Mouse (Mus musculus) liver, embryonic 14.5 days (tissue): ENCODE measurements around the gene Ptprn. TPM values are rescaled to one million over a fixed set of nuclear protein-coding genes. Genes with fewer than 3 reads are reported as not detected.

Experiments used
- ATAC-seq: fragments of 200-750 bp; cut with Nextera tagmentation; 2 replicates; pipeline ENCODE4 v1.8.0; 2017; ENCODE audit warnings: moderate number of reproducible peaks, mild to moderate bottlenecking, moderate library complexity; ENCODE audit not compliant: insufficient read depth
- DNase-seq, 3 experiments: peaks; one replicate each; pipeline ENCODE4 v3.0.0-alpha.2; 2012 to 2013; ENCODE audit warnings: low read depth in 3 of 3, low spot score in 3 of 3
- H3K27ac ChIP-seq: fragments of 300-500 bp; sonication (generic); 2 replicates; pipeline ENCODE4 v1.5.1; 2014; ENCODE audit warnings: moderate library complexity, mild to moderate bottlenecking, control low read depth, inconsistent platforms
- H3K27me3 ChIP-seq: fragments of 300-500 bp; sonication (generic); 2 replicates; pipeline ENCODE4 v1.6.1; 2014; ENCODE audit warnings: mild to moderate bottlenecking, low read length, moderate library complexity; ENCODE audit not compliant: control insufficient read depth, insufficient read depth
- H3K36me3 ChIP-seq: fragments of 300-500 bp; sonication (generic); replicated peaks from 2 replicates; pipeline ENCODE4 v1.6.1; 2014; ENCODE audit warnings: low read depth; ENCODE audit not compliant: control insufficient read depth, insufficient read depth
- H3K4me1 ChIP-seq, 2 experiments: fragments of 200-500 bp in 1 of 2; fragments of 300-500 bp in 1 of 2; sonication (generic) in 1 of 2; replicated peaks; 2 replicates each; pipeline ENCODE4 v1.6.1; 2012 to 2014; ENCODE audit warnings: antibody characterized with exemption in 1 of 2, inconsistent platforms in 1 of 2, low read length in 1 of 2; ENCODE audit not compliant: control insufficient read depth in 2 of 2, insufficient read depth in 2 of 2
- H3K4me2 ChIP-seq: fragments of 300-500 bp; sonication (generic); 2 replicates; pipeline ENCODE4 v1.6.1; 2014; ENCODE audit warnings: low read depth, mild to moderate bottlenecking, control low read depth, moderate library complexity
- H3K4me3 ChIP-seq, 2 experiments: fragments of 200-500 bp in 1 of 2; fragments of 300-500 bp in 1 of 2; sonication (generic) in 1 of 2; 2 replicates each; pipeline ENCODE4 v1.5.1; 2012 to 2014; ENCODE audit warnings: low read depth in 2 of 2, low read length in 2 of 2, mild to moderate bottlenecking in 2 of 2, control low read depth in 1 of 2, inconsistent platforms in 1 of 2, moderate library complexity in 1 of 2; ENCODE audit not compliant: insufficient read depth in 1 of 2
- H3K9ac ChIP-seq: fragments of 300-500 bp; sonication (generic); replicated peaks from 2 replicates; pipeline ENCODE4 v1.6.1; 2014; ENCODE audit warnings: mild to moderate bottlenecking, control low read depth, moderate library complexity
- H3K9me3 ChIP-seq: fragments of 300-500 bp; sonication (generic); 2 replicates; pipeline ENCODE4 v1.6.1; 2016; ENCODE audit warnings: low read length, mixed read lengths; ENCODE audit not compliant: control insufficient read depth
- CTCF ChIP-seq: IDR thresholded peaks from 2 replicates; pipeline ENCODE4 v1.5.1; 2016; ENCODE audit warnings: antibody characterized with exemption, low read depth, control low read depth
- EP300 ChIP-seq: IDR thresholded peaks from 2 replicates; pipeline ENCODE4 v1.6.1; 2016; ENCODE audit warnings: antibody characterized with exemption, low read depth
- WGBS: fragments of 180-500 bp; shearing (Covaris S2); extraction: QIAGEN DNeasy Blood & Tissue Kit; methylation state at CpG from one replicate; pipeline ENCODE4 v1.1.7; 2014; ENCODE audit not compliant: insufficient replicate concordance; 5-methylcytosine and 5-hydroxymethylcytosine counted together
- polyA plus RNA-seq, 2 experiments: library from polyadenylated mRNA; depleted of rRNA in 1 of 2; stranded (reverse) in 1 of 2; unstranded in 1 of 2; fragments of >200 nt; fragmentation: Nextera tagmentation in 1 of 2; extraction: Ambion mirVana in 1 of 2; gene quantifications; 2 replicates each; pipeline versions ENCODE4 v1.2.1 to v1.2.3; 2012 to 2014

The Ptprn gene
- polyA plus RNA-seq, 2 experiments = 0.17 to 0.26 TPM

GRCm38 (mm10) chr1:75223532-75223931 lies 40.8 kb downstream of the Ptprn start:
- Histone ChIP-seq H3K4me2 (no peak overlapping the region), H3K9ac (no peak overlapping the region), H3K4me1 (peaks cover 5 to 19% of the 10 kb centered on the region in 2 experiments; a peak in 3 of 4 replicates), H3K27me3 (peaks cover 15% of the 10 kb centered on the region), H3K36me3 (no peaks in the 10 kb centered on the region), H3K27ac (no peak overlapping the region), H3K4me3 (no peak overlapping the region), H3K9me3 (no peaks in the 10 kb centered on the region)
- TF ChIP-seq EP300 = no peak
- TF ChIP-seq CTCF = no peak
- ATAC-seq (no peak), DNase-seq (no peak)
- WGBS = 27% methylated on average over 6 of the region's 6 CpGs

- no peaks in the 10 kb centered on the region for H3K9me3 ChIP-seq
- no peak for DNase-seq
- H3K4me3 ChIP-seq = no peak overlapping the region
- TF ChIP-seq CTCF (no peak), EP300 (no peak)
- H3K4me2 ChIP-seq = no peak overlapping the region
- H3K27me3 ChIP-seq = peaks cover 15% of the 10 kb centered on the region
- no peak overlapping the region for H3K27ac ChIP-seq
- no peaks in the 10 kb centered on the region for H3K36me3 ChIP-seq
- 47% methylated on average over 6 of the region's 6 CpGs for WGBS
- H3K4me1 ChIP-seq = peaks cover 4 to 19% of the 10 kb centered on the region in 2 experiments; a peak in 3 of 4 replicates
- ATAC-seq = no peak
- H3K9ac ChIP-seq = no peak overlapping the region
These were observed 41.4 kb downstream of the Ptprn start for GRCm38 (mm10) chr1:75222926-75223325.

GRCm38 (mm10) chr1:75221538-75221937 lies 42.8 kb downstream of the Ptprn start:
- DNase-seq = no peak

GRCm38 (mm10) chr1:75219531-75219930 lies 44.8 kb downstream of the Ptprn start, which contains the start of gene Tuba4a:
Tuba4a (minus strand) TSS chr1:75219865.
- Histone ChIP-seq H3K4me3 (peak within 1 kb of the TSS; percentile 68 to 94), H3K9me3 (no peaks in the 10 kb centered on the region), H3K4me2 (peak within 1 kb of the TSS; percentile 75), H3K4me1 (peaks cover 28% of the 10 kb centered on the region in 2 experiments), H3K9ac (peak within 1 kb of the TSS; percentile 90), H3K36me3 (peaks cover 29% of the 10 kb centered on the region), H3K27me3 (peaks cover 15% of the 10 kb centered on the region), H3K27ac (peak within 1 kb of the TSS; percentile 95)
- no peak; the same call in 1 of the 2 replicates for TF ChIP-seq CTCF
- TF ChIP-seq EP300 = no peak
- WGBS = 4% methylated on average over 34 of the region's 34 CpGs
- ATAC-seq (peak; percentile 5), DNase-seq (no peak)

More at GRCm38 (mm10) chr1:75221538-75221937, 42.8 kb downstream of the Ptprn start:
- H3K36me3 ChIP-seq = peaks cover 9% of the 10 kb centered on the region
- TF ChIP-seq EP300 (no peak), CTCF (no peak)
- WGBS = 49% methylated on average over 3 of the region's 3 CpGs
- H3K4me1 ChIP-seq = peaks cover 8 to 17% of the 10 kb centered on the region in 2 experiments
- H3K27me3 ChIP-seq = peaks cover 15% of the 10 kb centered on the region
- no peak overlapping the region for H3K4me3 ChIP-seq
- no peaks in the 10 kb centered on the region for H3K9me3 ChIP-seq
- H3K9ac ChIP-seq = no peak overlapping the region
- H3K4me2 ChIP-seq = no peak overlapping the region
- no peak for ATAC-seq
- H3K27ac ChIP-seq = no peak overlapping the region

- Histone ChIP-seq H3K9me3 (no peaks in the 10 kb centered on the region), H3K27ac (peak overlapping the region; percentile 95), H3K27me3 (peaks cover 15% of the 10 kb centered on the region), H3K4me2 (peak overlapping the region; percentile 75), H3K9ac (peak overlapping the region; percentile 90), H3K4me3 (peak overlapping the region; percentile 68 to 94), H3K36me3 (peaks cover 33% of the 10 kb centered on the region), H3K4me1 (peaks cover 30 to 31% of the 10 kb centered on the region in 2 experiments)
- DNase-seq (peak; percentile 85 to 89 (median 88)), ATAC-seq (peak; percentile 85)
- under 1% methylated on average over 24 of the region's 24 CpGs for WGBS
- TF ChIP-seq EP300 (no peak; the same call in 1 of the 2 replicates), CTCF (peak; percentile 65)
These were observed 45.2 kb downstream of the Ptprn start for GRCm38 (mm10) chr1:75219078-75219477.
